Mouse (Mus musculus): ENCODE data around the gene Trappc2l.

Trappc2l gene

DNA sequence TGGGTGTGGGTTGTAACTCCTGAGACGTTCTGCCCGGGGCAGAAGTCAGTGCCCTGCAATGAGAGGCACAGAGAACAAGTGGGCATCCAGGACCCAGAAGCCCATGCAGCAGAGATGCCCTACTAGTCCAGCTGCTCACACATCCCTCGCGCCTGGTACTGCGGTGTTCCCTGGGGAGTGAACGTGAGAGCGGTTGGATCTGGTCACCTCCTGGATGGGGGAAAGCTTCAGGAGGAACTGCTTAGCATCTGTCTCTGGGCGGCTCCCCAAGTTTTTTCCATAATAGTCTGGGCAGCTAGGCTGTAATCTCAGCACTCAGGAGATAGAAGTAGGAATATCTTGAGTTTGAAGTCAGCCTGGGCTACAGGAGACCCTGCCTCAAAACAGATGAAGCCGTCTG lies 26.5 kb upstream of the Trappc2l start:
- no peak for DNase-seq

DNA sequence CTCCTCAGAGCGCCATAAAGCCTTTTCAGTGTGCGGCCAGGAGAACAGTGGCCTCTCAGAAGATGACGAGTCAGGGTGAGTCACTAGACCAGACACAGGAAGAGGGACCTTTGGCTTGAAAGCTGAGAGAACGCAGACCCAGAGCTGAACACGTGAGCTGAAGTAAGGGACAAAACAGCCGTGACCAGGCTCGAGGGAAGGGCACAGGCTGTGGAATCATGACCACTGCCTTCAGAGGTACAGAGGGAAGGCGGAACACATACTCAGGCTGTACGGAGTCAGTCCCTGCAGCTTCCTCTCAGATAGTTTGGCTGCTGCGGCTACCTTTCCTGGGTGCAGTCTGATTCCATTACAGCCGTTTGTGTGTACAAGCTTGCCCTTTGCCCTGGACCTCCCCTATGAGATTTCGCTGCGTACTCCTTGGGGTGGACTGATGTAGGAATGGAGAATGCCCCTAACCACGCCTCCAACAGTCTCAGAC lies 26.0 kb upstream of the Trappc2l start:
- no peak for DNase-seq

DNA sequence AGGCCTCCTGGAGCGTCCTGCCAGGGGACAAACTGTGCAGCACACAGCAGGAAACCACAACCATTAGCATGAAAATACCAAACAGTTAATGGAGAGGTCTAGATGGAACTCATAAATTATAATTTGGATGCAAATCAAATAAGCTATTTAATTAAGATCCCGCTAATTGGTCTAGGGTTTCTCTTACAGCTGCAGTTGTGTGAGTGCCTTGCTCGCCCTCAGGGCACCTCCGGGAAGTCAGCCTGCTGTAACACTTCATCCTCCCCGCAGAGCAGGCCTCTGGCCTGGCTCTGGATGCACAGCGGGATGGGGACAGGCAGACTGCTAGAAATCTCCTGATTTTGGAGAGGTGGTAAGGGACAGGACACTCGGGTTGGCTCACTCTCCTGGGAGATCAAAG lies 25.3 kb upstream of the Trappc2l start:
- DNase-seq = no peak

DNA sequence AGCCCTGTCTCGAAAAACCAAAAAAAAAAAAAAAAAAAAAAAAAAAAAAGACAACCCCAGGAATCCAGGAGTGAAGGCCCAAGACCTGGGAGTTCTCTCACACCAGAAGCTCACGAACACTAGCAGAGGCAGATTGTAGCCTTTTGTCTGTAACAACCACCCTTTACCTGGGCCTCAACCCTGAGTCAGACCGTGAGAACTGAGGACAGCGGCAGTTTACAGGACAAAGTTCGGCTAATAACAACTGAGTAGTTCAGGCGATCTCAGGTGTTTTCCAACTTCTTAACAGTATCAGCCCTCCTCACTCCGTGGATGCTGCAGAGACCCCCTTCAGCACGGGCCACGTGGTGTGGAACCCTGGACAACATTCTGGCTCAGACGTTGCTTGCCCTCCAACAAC lies 24.7 kb upstream of the Trappc2l start:
- DNase-seq = no peak

DNA sequence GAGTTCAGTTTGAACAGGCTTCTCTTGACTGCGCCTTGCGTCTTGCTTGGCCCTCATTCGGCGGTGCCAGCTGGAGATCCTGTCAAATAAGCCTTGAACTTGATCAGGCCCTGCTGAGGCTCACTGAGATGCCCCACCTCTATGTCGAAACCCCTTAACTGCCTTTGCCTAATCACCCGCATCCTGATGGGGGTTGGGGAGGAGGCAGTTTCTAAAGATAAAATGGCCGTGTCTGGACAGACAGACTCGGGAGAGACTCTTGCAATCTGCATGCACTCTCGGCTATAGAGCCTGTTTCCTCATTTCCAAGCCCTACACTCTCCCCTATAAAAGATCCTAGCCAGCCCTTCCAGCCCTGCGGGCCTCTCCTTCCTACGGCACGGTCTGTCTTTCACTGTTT lies 18.2 kb upstream of the Trappc2l start:
- DNase-seq = no peak

DNA sequence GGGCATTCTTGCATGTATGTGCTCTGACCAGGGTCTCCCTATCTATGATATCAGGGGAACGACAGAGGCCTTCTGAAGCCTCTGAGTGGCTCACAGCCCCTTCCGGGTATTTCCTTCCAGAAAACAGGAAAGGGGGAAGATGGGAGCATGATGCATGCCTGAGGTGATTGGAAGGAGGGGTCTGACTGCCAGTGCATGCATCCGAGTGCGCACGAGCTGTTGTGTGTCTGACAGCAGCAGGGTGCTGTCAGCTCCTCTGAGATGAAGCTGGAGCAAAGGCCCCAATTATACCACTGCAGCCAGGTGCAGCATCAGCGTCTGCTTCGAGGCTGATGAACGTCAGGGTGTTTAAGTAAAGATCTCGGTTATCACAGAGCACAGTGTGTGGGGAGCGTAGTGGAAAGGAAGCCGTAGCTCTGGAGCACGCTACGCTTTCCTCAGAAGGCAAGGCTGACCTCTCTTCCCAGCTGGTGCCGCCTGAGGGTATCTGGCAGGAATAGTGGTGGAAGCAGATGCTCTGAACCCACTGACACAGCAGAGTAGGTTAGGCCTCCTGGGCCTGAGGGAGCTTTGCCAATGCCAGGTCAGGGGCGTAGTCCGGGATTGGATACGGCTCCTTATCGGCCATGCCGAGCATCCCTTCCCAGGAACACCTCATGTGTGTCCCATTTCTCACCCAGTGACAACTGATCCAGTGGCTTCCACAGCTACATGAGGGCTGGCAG lies 17.5 kb upstream of the Trappc2l start:
- DNase-seq = no peak

DNA sequence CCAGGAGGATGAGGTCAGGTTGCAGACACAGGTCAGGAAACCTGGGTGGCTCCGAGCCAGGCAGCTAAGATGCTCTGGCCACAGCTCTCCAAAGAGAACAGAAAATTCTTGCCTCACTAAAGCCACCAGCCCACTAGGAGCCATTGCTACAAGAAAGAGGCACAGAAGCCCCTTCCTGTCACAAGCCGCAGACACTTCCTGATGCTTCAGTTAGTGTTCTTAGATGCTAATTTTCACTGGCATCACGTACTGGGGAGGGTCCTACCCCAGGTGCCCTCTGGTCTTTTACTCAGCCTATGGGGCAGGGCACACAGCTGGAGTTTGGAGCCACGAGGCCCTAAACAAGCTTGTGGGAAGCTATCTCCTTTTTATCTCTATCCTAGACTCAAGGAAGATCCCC lies 15.4 kb upstream of the Trappc2l start:
- peak; percentile 49 for DNase-seq

DNA sequence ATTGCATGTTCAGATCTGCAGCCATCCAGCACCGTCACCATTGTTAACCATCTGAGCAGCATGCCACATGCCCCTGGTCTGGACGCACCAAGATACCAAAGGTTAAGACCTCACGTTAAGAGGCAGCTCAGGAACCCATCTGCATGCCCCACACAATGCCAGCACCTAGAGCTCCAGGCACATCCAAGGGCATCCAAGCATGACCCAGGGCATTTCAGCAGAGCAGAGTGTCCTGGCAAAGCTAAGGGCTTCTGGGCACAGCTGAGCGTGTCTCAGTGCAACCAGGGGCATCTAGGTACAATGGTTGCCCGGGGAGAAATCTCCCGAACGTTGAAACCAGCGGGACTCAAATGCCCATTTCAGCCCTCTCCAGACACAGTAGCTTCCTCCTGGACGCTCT lies 10.8 kb upstream of the Trappc2l start:
- no peak for DNase-seq

DNA sequence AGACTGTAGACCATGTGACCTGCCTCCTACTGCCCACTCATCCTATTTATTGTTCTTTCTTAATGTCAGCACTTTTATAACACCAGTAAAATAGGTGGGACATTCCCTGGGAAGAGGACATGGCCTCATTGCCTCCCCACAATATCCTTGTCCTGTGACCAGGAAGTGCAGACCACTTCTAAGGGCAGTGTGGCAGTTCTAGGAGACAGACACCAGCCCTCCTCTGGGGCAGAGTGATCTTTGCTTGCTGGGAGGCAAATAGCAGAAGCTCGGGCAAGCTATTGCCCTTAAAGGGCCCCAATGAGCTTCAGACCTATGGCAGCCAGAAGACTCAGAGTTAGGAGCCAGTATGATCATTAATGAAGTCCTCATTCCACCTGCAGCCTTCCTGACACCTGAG lies 6.8 kb upstream of the Trappc2l start:
- DNase-seq = no peak

DNA sequence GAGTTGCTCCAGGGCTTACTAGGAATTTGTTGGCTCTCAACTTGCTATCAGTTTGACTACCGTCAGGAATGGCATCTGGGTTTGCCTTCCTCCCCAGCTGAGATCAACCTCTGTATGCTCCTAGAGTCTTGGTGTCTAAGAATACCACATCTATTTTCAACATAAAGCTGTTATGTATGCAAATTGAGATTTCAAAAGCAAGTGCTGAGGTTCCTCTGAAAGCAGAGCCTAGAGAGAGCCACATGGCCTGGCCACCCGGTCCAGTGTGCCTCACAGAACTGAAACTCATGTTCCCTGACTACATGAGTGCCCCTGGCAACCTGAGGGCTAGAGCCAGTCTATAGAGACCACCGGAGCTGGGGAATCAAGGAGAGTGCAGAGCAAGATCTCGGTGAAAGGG lies 6.1 kb upstream of the Trappc2l start:
- no peak for DNase-seq

DNA sequence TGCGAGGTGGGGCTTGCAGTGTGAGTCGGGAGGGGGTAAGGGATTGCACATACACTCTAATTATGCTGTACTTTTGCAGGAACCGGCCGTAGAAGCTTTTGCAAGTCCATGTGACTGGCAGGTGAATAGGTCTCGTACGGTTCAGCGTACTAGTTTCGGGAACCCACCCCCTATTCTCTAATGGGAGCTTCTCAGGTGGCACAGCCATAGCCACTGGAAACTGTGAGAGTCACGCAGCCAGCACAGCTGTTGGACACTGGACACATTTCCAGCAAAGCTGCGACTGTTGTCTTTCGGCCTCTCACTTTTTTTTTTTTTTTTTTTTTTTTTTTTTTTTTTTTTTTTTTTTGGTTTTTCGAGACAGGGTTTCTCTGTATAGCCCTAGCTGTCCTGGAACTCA lies 4.6 kb upstream of the Trappc2l start:
- DNase-seq = no peak

DNA sequence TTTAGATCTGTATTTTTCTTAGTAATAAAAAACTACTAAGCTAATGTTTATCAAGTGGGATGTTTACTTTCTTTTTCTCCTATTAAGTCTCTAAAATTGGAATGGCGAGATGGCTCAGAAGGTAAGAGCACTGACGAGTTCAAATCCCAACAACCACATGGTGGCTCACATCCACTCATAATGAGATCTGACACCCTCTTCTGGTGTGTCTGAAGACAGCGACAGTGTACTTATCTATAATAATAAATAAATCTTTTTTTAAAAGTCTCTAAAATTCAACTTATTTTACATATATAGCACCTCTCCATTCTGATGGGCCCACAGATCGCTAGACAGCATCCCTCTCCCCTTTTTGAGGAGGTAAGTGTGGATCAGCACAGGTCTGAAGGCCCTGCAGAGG lies 1.2 kb upstream of the Trappc2l start:
- no peak for DNase-seq

DNA sequence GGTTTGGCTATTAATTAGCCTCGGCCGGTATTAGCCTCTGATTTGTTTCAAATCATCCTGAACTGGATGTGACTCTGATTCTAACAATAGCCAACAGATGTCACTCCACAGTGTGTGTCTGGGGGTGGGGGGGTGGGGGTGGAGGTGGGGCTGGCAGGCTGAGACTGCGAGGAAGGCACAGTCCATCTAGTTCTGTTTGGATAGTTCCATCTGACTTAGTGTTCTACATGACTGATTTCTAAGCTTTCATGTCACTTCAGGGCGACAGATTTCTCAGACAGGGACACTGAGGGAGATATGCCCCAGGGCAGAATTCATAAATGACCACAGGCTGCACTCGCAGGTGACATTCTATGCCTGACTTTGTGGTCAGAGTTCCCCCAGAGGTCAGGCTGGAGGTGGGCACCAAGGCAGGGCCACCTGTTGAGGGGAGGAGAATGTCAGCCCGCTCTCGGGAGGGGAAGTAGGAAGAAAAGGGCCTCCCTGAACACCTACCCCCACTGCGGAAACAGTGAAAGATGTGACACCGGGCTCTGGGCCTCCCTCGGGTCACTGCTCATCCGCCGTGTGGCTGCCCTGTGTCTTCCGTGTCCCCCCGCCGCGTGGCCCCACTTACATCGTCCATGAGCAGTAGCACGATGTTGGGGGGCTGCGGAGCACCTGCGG lies 695 bp upstream of the Trappc2l start:
- DNase-seq = no peak

DNA sequence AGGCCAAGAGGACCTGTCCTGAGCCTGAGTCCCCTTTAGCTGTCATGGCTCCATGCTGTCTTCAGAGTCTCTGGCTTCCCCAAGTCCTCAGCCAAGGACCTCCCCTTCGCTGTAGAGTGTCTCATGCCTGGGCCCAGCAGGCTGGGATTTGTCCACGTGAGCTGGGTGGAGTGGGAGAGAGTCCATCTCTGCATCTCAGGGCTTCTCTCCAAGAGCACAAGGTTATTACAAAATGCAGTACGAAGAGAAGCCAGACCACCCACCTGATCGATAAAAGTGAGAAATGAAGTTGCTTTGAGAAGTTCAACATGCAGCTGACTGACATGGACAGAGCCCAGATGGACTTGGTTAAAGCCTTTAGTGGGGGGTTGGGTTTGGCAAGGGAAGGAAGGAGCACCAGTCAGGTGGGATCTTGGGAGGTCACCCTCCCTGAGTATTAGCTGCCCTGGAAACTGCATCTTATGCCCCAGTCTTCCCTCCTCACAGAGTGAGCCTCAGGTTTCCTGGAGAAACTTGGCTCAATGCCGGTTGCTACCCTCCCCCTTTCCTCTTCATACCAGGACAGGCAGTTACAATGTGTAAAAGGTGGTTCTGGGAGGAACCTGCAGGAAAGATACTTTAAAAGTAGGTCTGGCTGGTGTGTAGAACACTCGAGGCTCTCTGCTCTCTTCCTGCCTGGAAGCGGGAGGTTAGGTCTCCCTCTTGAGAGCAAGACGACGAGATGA lies 4.9 kb downstream of the Trappc2l start:
- DNase-seq = no peak

DNA sequence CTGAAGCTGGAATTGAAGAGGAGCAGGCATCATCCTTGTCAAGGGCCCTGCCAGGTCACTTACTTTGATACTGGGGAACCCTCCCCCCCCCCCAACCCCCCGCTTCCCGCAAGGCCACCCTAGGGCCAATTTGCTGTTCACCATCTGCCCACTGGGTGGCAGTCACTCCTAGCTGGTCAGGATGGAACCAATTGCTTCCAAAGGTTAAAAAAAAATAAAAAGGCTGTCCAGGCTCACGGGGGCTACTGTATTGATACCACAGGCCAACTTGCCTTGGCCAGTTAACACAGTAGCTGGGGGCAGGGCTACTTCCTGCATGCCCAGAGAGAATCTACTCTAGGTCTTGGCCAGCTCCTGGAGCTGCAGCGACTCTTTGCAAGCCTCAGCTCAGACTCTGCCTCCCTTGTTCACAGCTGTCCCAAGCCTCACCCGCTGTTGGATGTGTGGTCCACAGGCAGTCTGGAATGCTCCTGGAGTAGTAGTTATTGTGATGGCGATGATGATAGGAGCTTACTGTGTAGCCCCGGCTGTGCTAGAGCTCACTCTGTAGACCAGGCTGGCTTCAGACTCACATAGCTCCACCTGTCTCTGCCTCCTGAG lies 6.6 kb downstream of the Trappc2l start:
- DNase-seq = peak; percentile 90

DNA sequence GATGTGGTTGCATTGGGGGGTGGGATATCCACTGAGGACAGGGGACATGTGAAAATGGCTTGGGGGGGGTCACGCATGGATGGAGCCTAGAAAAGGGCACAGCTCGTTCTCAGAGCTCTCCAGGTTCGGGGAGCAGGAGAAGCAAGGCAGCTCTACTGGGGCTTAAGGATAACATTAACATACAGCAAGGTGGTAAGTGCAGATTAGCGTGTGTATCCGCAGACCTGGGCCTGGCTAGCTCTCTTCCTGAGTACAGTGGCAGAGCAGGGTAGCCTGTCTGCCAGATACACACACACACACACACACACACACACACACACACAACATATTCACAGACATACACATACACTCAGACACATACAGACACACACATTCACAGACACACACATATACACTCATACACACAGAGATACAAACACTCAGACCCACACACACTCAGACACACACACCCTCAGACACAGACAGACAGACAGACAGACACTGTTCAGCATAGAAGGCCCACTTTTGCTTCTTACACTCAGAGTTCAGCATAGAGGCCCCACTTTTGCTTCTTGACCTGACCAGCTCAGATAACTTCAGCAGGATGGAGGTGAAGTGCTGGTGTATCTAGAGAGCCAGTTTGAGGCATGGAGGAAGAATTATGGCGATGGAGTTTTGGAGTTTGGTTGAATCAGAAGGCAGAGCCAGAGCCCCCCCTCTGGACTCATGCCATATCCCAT lies 7.4 kb downstream of the Trappc2l start:
- DNase-seq = no peak

DNA sequence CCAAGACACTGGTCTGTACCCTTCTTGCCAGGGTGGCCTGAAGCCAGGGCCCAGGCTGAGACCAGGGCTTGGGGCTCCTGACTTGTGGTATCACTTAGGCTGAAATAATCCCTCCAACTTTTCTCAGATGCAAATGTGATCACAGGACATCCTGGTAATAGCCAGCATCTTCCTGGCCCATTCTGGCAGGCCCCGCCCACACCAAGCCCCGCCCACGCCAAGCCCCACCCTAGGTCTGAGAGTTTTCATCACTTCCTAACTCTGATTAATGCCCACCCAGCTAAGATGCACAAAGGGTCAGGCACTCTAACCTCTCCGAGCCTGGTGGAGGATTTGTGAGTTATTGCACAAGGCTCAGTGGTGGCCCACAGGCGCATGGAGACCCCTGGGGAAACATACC lies 9.0 kb downstream of the Trappc2l start:
- DNase-seq = peak; percentile 34

DNA sequence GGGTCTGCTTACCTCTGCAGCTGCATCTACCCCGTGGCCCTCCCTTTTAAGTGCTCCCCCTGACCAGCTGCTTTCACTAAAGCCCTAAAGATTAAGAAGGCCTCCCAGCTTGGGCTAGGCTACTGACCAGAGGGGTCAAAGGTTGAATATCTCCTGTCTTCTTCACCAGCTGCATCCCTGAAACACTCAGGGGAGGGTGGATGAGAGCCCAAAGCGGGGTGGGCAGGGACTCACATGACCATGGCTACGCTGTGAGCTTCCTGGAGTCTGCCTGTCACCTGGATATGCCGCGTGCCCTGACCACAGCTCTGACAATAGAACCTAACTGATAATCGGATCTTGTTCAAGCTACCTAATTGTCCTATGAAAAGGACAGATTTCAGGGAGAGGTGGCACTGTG lies 11.3 kb downstream of the Trappc2l start, which contains the start of gene Pabpn1l:
Gene Pabpn1l (minus strand): TSS at position 13 of the 400 bp plus-strand sequence.
- no peak for DNase-seq

DNA sequence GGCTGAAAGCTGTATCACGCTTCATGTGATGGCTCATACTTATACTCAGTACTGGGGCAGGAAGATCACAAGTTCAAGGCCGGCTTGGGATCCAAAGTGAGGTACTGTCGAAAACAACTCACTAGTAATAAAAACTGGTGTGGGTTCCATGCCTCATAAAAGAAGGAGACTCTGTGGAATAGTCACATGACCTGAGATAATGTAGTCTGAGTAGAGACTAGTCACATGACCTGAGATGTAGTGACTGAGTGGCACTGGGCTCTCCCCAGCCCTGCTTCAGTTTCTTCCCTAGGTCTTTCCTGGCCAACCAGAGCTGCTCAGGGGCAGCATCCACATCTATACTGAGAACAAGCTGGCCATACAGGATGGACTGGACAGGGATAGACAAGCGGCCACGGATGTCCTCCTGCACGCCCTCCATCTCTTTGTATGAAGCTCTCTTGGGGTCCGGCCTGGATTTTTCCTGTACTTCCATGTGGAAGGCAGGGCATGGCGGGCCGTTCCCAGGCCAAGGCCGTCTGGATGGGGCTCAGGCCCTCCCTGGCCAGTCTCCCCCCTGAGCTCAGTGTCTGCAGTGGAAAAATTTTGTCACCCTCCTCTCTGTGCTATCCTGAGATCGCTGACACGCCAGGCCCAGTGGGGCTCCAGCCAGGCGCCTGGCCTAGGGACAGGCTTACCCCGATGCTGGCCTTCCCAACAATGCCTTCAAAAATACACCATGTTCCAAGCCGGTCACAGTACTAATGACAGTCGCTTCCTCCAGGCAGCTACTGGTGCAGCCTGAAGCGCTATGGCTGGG lies 12.6 kb downstream of the Trappc2l start:
- no peak for DNase-seq

DNA sequence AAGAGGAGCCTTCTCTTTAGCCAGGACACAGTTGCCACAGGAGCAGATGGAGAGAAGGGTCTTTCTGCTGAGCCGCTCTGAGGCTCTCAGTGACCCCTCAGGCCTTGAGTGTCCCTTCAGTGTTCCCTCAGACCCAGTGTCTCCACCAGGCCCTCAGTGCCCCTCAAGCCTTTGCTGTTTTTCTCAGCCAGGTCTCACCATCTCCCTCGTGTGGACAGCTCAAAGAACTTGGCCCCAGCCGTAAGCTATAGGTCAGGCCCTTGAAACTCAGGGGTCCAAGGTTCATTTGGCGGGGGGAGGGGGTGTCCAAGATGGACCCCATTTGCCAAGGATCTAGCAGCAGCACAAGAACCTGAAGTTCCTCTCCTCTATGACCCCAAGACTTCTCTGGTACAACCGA lies 13.2 kb downstream of the Trappc2l start:
- DNase-seq = no peak

DNA sequence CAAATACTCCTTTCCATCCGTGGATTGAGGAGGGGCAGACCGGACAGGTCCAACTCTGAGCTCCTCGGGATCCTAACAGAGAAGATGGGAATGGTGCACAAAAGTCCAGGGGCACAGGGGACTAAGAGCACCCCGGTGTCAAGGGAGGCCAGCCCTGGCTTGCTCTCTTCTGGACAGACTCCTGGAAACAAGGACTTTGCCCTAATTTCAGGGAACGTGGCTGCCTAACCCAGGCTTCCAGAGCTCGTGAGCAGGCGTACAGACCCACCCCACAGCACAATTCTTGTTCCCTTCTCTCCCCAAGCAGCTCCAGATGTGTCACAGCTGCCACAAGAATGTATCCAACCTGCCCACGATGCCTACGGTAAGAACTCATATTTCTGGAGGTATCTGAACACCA lies 14.4 kb downstream of the Trappc2l start:
- no peak for DNase-seq

DNA sequence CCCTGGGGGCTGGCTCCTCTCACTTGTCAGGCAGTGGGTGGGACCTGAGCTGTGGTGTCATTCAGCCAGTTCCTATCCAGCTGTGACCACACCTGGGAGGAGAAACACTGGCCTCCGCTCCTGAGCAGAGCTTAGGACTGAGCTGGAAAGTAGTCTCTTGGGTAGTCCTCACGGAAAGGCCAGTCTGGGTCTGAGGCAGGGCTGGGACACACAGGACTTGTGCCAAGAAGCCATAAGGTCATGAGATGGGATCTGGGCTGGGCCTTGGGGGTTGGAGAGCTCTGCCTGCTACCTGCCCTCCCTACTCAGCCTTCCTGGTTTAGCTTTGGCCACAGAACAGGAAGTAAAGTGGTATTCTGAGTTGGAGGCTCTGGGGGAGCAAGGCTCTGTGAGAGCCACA lies 15.5 kb downstream of the Trappc2l start:
- DNase-seq = no peak
